21 mouse cellular contexts compared by ENCODE assay signal in the genomic region with DNA sequence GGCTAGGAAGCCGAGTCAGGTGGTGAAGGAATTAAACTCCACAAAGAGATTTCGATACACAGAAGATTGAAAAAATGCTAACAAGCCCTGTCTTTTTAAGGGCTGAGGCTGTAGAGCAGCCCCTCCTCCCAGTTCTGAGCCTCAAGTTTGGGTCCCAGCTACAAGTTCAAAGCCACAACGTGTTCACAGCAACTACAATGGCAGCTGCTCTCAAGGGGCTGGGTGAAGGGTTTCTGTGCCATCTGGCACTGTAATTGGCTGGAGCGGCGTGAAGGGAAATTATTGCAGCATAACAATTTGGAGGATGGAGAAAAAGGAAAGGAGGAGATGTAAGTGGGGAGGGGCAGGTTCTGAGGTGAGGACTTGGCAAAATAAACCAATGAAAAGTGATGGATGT.
DNase-seq lines count a peak whose midpoint lies in the region; ATAC-seq and TF ChIP-seq lines count a peak whose summit lies in the region.
"Had no signal": no experiment of that assay in that cellular context is flagged by ENCODE, and none has a peak within 500 bp of the region (broad histone marks: within the 10 kb centered on the region; RNA-seq: fewer than 3 reads in every experiment).

No protein-coding gene starts in this region.

- H3K27me3 ChIP-seq in heart, embryonic 12.5 days (replicated peaks) = 0 out of 2 replicates have a peak, but pooled peaks cover 4% of the 10 kb centered on the region
- peaks cover 5% of the 10 kb centered on the region; the same call in 1 of the 2 replicates for H3K27me3 ChIP-seq in forebrain, embryonic 16.5 days (replicated peaks; ENCODE audit: control insufficient read depth, insufficient read depth, low read length)
- no peaks in the 10 kb centered on the region for H3K27me3 ChIP-seq in midbrain, embryonic 15.5 days (replicated peaks)
- H3K27me3 ChIP-seq in kidney, adult 2 months (replicated peaks; ENCODE audit: control insufficient read depth, insufficient read depth, low read length) = no peaks in the 10 kb centered on the region
- peaks cover 20% of the 10 kb centered on the region; the same call in 1 of the 2 replicates for H3K27me3 ChIP-seq in liver, embryonic 12.5 days (replicated peaks)
- H3K27me3 ChIP-seq: heart, embryonic 15.5 days had no signal

- WGBS in heart, embryonic 12.5 days = 81% methylated on average over 5 of the region's 5 CpGs
- 14% methylated on average over 5 of the region's 5 CpGs for WGBS in forebrain, embryonic 16.5 days
- 22% methylated on average over 5 of the region's 5 CpGs for WGBS in midbrain, embryonic 15.5 days
- 90% methylated on average over 5 of the region's 5 CpGs for WGBS in kidney, adult 2 months
- WGBS in liver, embryonic 12.5 days (ENCODE audit: insufficient replicate concordance) = 68% methylated on average over 5 of the region's 5 CpGs

- H3K9ac ChIP-seq in heart, embryonic 12.5 days = no peak overlapping the region
- H3K9ac ChIP-seq in forebrain, embryonic 16.5 days (replicated peaks; ENCODE audit: low read depth, low read length) = no peak overlapping the region
- no peak overlapping the region for H3K9ac ChIP-seq in midbrain, embryonic 15.5 days
- no peak overlapping the region for H3K9ac ChIP-seq in liver, embryonic 12.5 days
- H3K9ac ChIP-seq: heart, embryonic 15.5 days; limb, embryonic 12.5 days; liver, embryonic 15.5 days had no signal

- H3K4me3 ChIP-seq in heart, embryonic 12.5 days = no peak overlapping the region
- no peak overlapping the region for H3K4me3 ChIP-seq in forebrain, embryonic 16.5 days (replicated peaks; ENCODE audit: low read length)
- no peak overlapping the region for H3K4me3 ChIP-seq in midbrain, embryonic 15.5 days
- no peak overlapping the region for H3K4me3 ChIP-seq in kidney, adult 2 months (ENCODE audit: insufficient read depth, low read depth, low read length)
- H3K4me3 ChIP-seq in liver, embryonic 12.5 days = no peak overlapping the region
- H3K4me3 ChIP-seq: erythroblast, embryonic 14.5 days; heart, embryonic 15.5 days; left cerebral cortex, adult 2 months; limb, embryonic 12.5 days; liver, embryonic 15.5 days; megakaryocyte, embryonic 14.5 days had no signal

- no peak for ATAC-seq in heart, embryonic 12.5 days (ENCODE audit: insufficient number of reproducible peaks, low FRiP score)
- ATAC-seq in forebrain, embryonic 16.5 days = no peak
- peak; percentile 25; the same call in 1 of the 2 replicates for ATAC-seq in midbrain, embryonic 15.5 days (replicated peaks)
- no peak for ATAC-seq in liver, embryonic 12.5 days
- no peak for ATAC-seq in erythroid progenitor cell, adult 5-6 weeks (replicated peaks; ENCODE audit: low FRiP score, poor library complexity, severe bottlenecking)
- ATAC-seq: intestine, postnatal 0 days; lung, postnatal 0 days had no signal

- H3K27ac ChIP-seq in heart, embryonic 12.5 days (ENCODE audit: poor library complexity, severe bottlenecking) = no peak overlapping the region
- H3K27ac ChIP-seq in forebrain, embryonic 16.5 days (ENCODE audit: low read length) = peak overlapping the region; percentile 76
- no peak overlapping the region; the same call in 1 of the 2 replicates for H3K27ac ChIP-seq in midbrain, embryonic 15.5 days
- no peak overlapping the region for H3K27ac ChIP-seq in kidney, adult 2 months (ENCODE audit: insufficient read depth, low read depth, low read length)
- H3K27ac ChIP-seq in liver, embryonic 12.5 days = no peak overlapping the region
- H3K27ac ChIP-seq: heart, embryonic 15.5 days; kidney, postnatal 0 days; left cerebral cortex, adult 2 months; limb, embryonic 12.5 days; liver, embryonic 15.5 days had no signal

- TF ChIP-seq CTCF in brain, embryonic 14.5 days (IDR thresholded peaks at IDR 0.05; ENCODE audit: borderline replicate concordance, extremely low read depth, insufficient read depth, insufficient read length) = no peak
- TF ChIP-seq CTCF in kidney, adult 2 months (conservative IDR thresholded peaks at IDR 0.05; ENCODE audit: insufficient read depth, insufficient read length, low read depth, low read length) = no peak

- H3K36me3 ChIP-seq in heart, embryonic 12.5 days = no peaks in the 10 kb centered on the region
- no peaks in the 10 kb centered on the region for H3K36me3 ChIP-seq in forebrain, embryonic 16.5 days (ENCODE audit: control insufficient read depth, insufficient read depth)
- no peaks in the 10 kb centered on the region for H3K36me3 ChIP-seq in midbrain, embryonic 15.5 days (replicated peaks)
- no peaks in the 10 kb centered on the region for H3K36me3 ChIP-seq in kidney, adult 2 months (ENCODE audit: control insufficient read depth, insufficient read depth, low read length)
- H3K36me3 ChIP-seq in liver, embryonic 12.5 days = no peaks in the 10 kb centered on the region
- H3K36me3 ChIP-seq: heart, embryonic 15.5 days; limb, embryonic 12.5 days; liver, embryonic 15.5 days had no signal

- no peak for TF ChIP-seq POLR2A in brain, embryonic 14.5 days (IDR thresholded peaks at IDR 0.05; ENCODE audit: borderline replicate concordance, extremely low read depth, insufficient read depth, insufficient read length, poor library complexity, severe bottlenecking)
- no peak for TF ChIP-seq POLR2A in kidney, adult 2 months (IDR thresholded peaks at IDR 0.05; ENCODE audit: low read depth, low read length)

- no peak overlapping the region for H3K4me2 ChIP-seq in heart, embryonic 12.5 days
- H3K4me2 ChIP-seq in forebrain, embryonic 16.5 days (ENCODE audit: low read length) = no peak overlapping the region
- H3K4me2 ChIP-seq in midbrain, embryonic 15.5 days = peak overlapping the region; percentile 52; the same call in 1 of the 2 replicates
- H3K4me2 ChIP-seq in liver, embryonic 12.5 days = no peak overlapping the region
- H3K4me2 ChIP-seq: limb, embryonic 12.5 days; liver, embryonic 15.5 days had no signal

- DNase-seq in heart, adult 11 months = peak; percentile 53
- peak; percentile 91 for DNase-seq in brain, embryonic 14.5 days (ENCODE audit: low read depth)
- DNase-seq in kidney, adult 2 months = no peak
- DNase-seq: adrenal gland, adult 8-10 months; cerebellum, adult 11 months; cerebellum, postnatal 36 days; thymus, postnatal 36 days had no signal

- no peaks in the 10 kb centered on the region for H3K4me1 ChIP-seq in heart, embryonic 12.5 days (replicated peaks)
- peaks cover 23% of the 10 kb centered on the region for H3K4me1 ChIP-seq in forebrain, embryonic 16.5 days (replicated peaks; ENCODE audit: control insufficient read depth, insufficient read depth, low read length)
- peaks cover 24% of the 10 kb centered on the region for H3K4me1 ChIP-seq in midbrain, embryonic 15.5 days
- H3K4me1 ChIP-seq in kidney, adult 2 months (ENCODE audit: control insufficient read depth, insufficient read depth, low read length) = no peaks in the 10 kb centered on the region
- H3K4me1 ChIP-seq in liver, embryonic 12.5 days = no peaks in the 10 kb centered on the region
- H3K4me1 ChIP-seq: liver, embryonic 15.5 days; megakaryocyte, embryonic 14.5 days had no signal

- H3K9me3 ChIP-seq in heart, embryonic 12.5 days (replicated peaks) = no peaks in the 10 kb centered on the region
- no peaks in the 10 kb centered on the region for H3K9me3 ChIP-seq in forebrain, embryonic 16.5 days (ENCODE audit: control insufficient read depth, low read length)
- no peaks in the 10 kb centered on the region for H3K9me3 ChIP-seq in midbrain, embryonic 15.5 days
- no peaks in the 10 kb centered on the region for H3K9me3 ChIP-seq in liver, embryonic 12.5 days (replicated peaks)
- H3K9me3 ChIP-seq: heart, embryonic 15.5 days; limb, embryonic 12.5 days; liver, embryonic 15.5 days had no signal
